Mouse (Mus musculus) liver, postnatal 0 days (tissue): ENCODE measurements at regions not wholly inside any gene's neighbourhood (a gene's known extent, or its start where the extent isn't known, plus 50 kb on each side); places are given as distances from the start of the nearest gene placed in this dataset.

Source experiments
- ATAC-seq: fragments of 200-750 bp; cut with Nextera tagmentation; 2 replicates; pipeline ENCODE4 v1.8.0; 2017; ENCODE audit warnings: mild to moderate bottlenecking, moderate library complexity
- DNase-seq: peaks from one replicate; pipeline ENCODE4 v3.0.0-alpha.2; 2016
- H3K27ac ChIP-seq: fragments of 300-500 bp; sonication (generic); 2 replicates; pipeline ENCODE4 v1.5.1; 2014; ENCODE audit warnings: antibody characterized with exemption, moderate library complexity, mild to moderate bottlenecking, low read depth
- H3K27me3 ChIP-seq: fragments of 300-500 bp; sonication (generic); 2 replicates; pipeline ENCODE4 v1.6.1; 2014; ENCODE audit warnings: low read length, control low read depth, mixed read lengths; ENCODE audit not compliant: insufficient read depth
- H3K36me3 ChIP-seq: fragments of 300-500 bp; sonication (generic); replicated peaks from 2 replicates; pipeline ENCODE4 v1.6.1; 2014; ENCODE audit warnings: mild to moderate bottlenecking, control low read depth, low read length, moderate library complexity, mixed read lengths; ENCODE audit not compliant: insufficient read depth
- H3K4me1 ChIP-seq: fragments of 300-500 bp; sonication (generic); 2 replicates; pipeline ENCODE4 v1.6.1; 2014; ENCODE audit warnings: antibody characterized with exemption, mild to moderate bottlenecking, control low read depth; ENCODE audit not compliant: insufficient read depth
- H3K4me2 ChIP-seq: fragments of 300-500 bp; sonication (generic); 2 replicates; pipeline ENCODE4 v1.6.1; 2014; ENCODE audit warnings: low read depth, mild to moderate bottlenecking, low read length, moderate library complexity, mixed read lengths
- H3K4me3 ChIP-seq: fragments of 300-500 bp; sonication (generic); 2 replicates; pipeline ENCODE4 v1.5.1; 2014; ENCODE audit warnings: low read depth, low read length
- H3K9ac ChIP-seq: fragments of 300-500 bp; sonication (generic); replicated peaks from 2 replicates; pipeline ENCODE4 v1.6.1; 2014; ENCODE audit warnings: mild to moderate bottlenecking, moderate library complexity
- H3K9me3 ChIP-seq: fragments of 300-500 bp; sonication (generic); 2 replicates; pipeline ENCODE4 v1.6.1; 2016; ENCODE audit warnings: mild to moderate bottlenecking, control low read depth, low read length, mixed read lengths
- CTCF ChIP-seq: sonication (generic); IDR thresholded peaks from 2 replicates; pipeline ENCODE4 v1.5.1; 2016; ENCODE audit warnings: antibody characterized with exemption, low read depth
- EP300 ChIP-seq: IDR thresholded peaks from 2 replicates; pipeline ENCODE4 v1.6.1; 2016; ENCODE audit warnings: antibody characterized with exemption, low read depth, mild to moderate bottlenecking
- WGBS: fragments of 180-500 bp; shearing (Covaris S2); extraction: QIAGEN DNeasy Blood & Tissue Kit; methylation state at CpG from one replicate; pipeline ENCODE4 v1.1.7; 2014; ENCODE audit not compliant: insufficient replicate concordance; 5-methylcytosine and 5-hydroxymethylcytosine counted together

DNA sequence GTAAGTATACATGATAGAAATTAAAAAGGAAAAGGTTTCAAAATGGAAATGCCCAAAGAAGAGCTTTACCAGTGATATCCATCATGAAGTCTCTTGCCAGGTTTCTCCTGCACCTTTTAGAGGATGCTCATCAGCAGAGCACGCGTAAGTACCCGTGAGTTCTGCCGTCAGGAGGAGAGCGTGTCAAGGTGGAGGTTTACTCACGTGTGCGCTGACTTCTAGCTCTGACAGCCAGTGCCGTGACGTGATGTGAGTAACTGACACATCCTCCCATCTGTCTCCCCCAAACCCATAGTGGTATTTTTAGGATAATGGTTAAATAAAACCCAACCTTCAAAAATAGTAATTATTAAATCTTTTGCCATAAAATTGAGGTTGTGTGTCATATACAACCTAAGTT is 55.3 kb downstream of the Adra2a start:
- ATAC-seq (no peak), DNase-seq (no peak)
- no peak overlapping the region for H3K9ac ChIP-seq
- no peak overlapping the region for H3K4me2 ChIP-seq
- H3K4me3 ChIP-seq, result no peak overlapping the region
- H3K36me3 ChIP-seq, result no peaks in the 10 kb centered on the region
- no peak overlapping the region for H3K27ac ChIP-seq
- no peaks in the 10 kb centered on the region for H3K9me3 ChIP-seq
- no peaks in the 10 kb centered on the region for H3K4me1 ChIP-seq
- H3K27me3 ChIP-seq, result no peaks in the 10 kb centered on the region
- TF ChIP-seq EP300, result no peak
- 88% methylated on average over 9 of the region's 9 CpGs for whole genome bisulfite sequencing

DNA sequence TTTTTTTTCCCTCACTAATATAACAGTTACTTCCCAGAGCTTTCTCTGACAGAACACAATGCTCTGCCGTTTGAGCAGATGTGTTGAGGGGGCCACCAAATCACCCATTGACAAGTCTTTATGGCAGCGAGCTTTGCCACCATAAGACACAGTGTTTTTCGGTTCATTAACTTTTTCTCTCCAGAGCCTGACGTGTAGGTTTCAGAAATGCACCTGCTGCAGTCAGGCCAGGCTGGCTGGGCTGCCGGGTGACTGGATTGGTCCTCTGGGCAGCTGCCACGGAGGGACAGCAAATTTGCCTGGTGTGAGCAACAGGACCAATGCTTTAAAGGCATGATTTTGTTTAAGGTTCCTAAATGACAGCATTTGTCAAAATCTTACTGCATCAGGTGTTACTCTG is 55.8 kb downstream of the Adra2a start:
- TF ChIP-seq EP300, result no peak
- TF ChIP-seq CTCF, result no peak
- WGBS, result 64% methylated on average over 6 of the region's 6 CpGs
- DNase-seq, result no peak

DNA sequence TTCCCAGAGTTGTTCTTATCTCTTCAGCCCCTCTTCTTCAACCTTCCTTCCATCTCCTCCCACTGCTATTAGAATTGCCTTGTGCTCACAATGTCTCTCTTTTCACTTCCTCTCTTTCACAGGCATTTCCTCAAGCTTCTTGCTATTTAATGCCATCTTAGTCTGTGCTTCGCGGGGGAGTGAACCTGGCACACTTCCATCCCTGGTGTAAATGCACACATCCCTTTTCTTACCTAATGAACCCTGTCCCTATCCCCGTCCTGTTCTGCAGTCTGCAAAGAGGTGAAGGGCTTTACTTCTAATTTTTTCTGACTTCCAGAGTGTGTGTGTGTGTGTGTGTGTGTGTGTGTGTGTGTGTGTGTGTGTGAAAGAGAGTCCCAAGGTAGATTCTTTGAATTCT is 62.6 kb downstream of the Adra2a start:
- no peak for ATAC-seq

More for the DNA sequence above, 55.8 kb downstream of the Adra2a start:
- H3K27ac ChIP-seq, result no peak overlapping the region
- no peaks in the 10 kb centered on the region for H3K4me1 ChIP-seq
- H3K27me3 ChIP-seq, result no peaks in the 10 kb centered on the region
- H3K9ac ChIP-seq, result no peak overlapping the region
- H3K4me3 ChIP-seq, result no peak overlapping the region
- no peaks in the 10 kb centered on the region for H3K36me3 ChIP-seq
- no peak for ATAC-seq
- H3K9me3 ChIP-seq, result no peaks in the 10 kb centered on the region
- no peak overlapping the region for H3K4me2 ChIP-seq

GRCm38 (mm10) chr19:54107103-54107821 is 63.3 kb downstream of the Adra2a start:
- 0 out of 2 replicates have a peak, but pooled peaks have one; percentile 29 for ATAC-seq
- no peaks in the 10 kb centered on the region for H3K27me3 ChIP-seq
- whole genome bisulfite sequencing, result 55% methylated on average over 13 of the region's 13 CpGs

More for the DNA sequence above, 62.6 kb downstream of the Adra2a start:
- Histone ChIP-seq H3K4me3 (no peak overlapping the region), H3K27ac (no peak overlapping the region), H3K4me1 (no peaks in the 10 kb centered on the region), H3K9me3 (no peaks in the 10 kb centered on the region), H3K9ac (no peak overlapping the region), H3K4me2 (no peak overlapping the region), H3K36me3 (no peaks in the 10 kb centered on the region), H3K27me3 (no peaks in the 10 kb centered on the region)
- 35% methylated on average over 3 of the region's 3 CpGs for WGBS
- TF ChIP-seq CTCF, result no peak
- TF ChIP-seq EP300, result no peak
- DNase-seq, result no peak

GRCm38 (mm10) chr19:54110080-54110479 is 66.1 kb downstream of the Adra2a start:
- Histone ChIP-seq H3K9ac (no peak overlapping the region), H3K27me3 (peaks cover 6% of the 10 kb centered on the region; the same call in 1 of the 2 replicates), H3K4me3 (no peak overlapping the region), H3K4me1 (peaks cover 2% of the 10 kb centered on the region), H3K4me2 (no peak overlapping the region), H3K27ac (no peak overlapping the region), H3K36me3 (no peaks in the 10 kb centered on the region), H3K9me3 (no peaks in the 10 kb centered on the region)
- TF ChIP-seq EP300, result no peak
- no peak for TF ChIP-seq CTCF
- ATAC-seq, result no peak
- no peak for DNase-seq
- 80% methylated on average over 6 of the region's 6 CpGs for WGBS

More at GRCm38 (mm10) chr19:54107103-54107821, 63.3 kb downstream of the Adra2a start:
- no peak overlapping the region for H3K4me2 ChIP-seq
- peak; percentile 55 for DNase-seq
- H3K4me1 ChIP-seq, result no peaks in the 10 kb centered on the region
- no peak overlapping the region for H3K4me3 ChIP-seq
- no peaks in the 10 kb centered on the region for H3K9me3 ChIP-seq
- no peak overlapping the region for H3K9ac ChIP-seq
- H3K36me3 ChIP-seq, result no peaks in the 10 kb centered on the region
- no peak overlapping the region for H3K27ac ChIP-seq
- TF ChIP-seq EP300 (no peak), CTCF (no peak)

DNA sequence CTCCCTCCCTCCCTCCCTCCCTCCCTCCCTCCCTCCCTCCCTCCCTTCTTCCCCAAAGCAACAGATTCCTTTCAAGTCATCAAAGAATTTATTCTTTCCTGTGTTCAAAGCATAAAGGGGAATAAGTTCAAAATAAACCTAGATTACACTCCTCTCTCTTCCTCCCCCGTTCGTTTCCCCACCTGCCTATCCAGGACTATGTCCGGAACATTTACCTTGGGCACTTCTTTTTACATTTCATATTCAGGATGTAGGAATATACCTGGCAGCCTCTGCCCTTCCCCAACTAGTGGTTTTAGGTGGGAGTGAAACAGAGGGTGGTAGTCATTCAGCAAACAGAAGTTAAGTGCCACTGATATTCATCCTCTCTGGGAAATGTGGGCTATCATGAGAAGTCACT is 68.7 kb downstream of the Adra2a start:
- H3K4me3 ChIP-seq, result no peak overlapping the region
- no peak for DNase-seq
- no peaks in the 10 kb centered on the region for H3K9me3 ChIP-seq
- H3K4me1 ChIP-seq, result peaks cover 5% of the 10 kb centered on the region
- H3K27me3 ChIP-seq, result peaks cover 14% of the 10 kb centered on the region; the same call in 1 of the 2 replicates
- no peak for ATAC-seq
- H3K27ac ChIP-seq, result no peak overlapping the region
- TF ChIP-seq CTCF (no peak), EP300 (no peak)
- no peak overlapping the region for H3K4me2 ChIP-seq
- no peak overlapping the region for H3K9ac ChIP-seq
- WGBS, result 58% methylated on average over 3 of the region's 3 CpGs
- H3K36me3 ChIP-seq, result no peaks in the 10 kb centered on the region

- no peaks in the 10 kb centered on the region for H3K36me3 ChIP-seq
- no peak overlapping the region for H3K27ac ChIP-seq
- DNase-seq (no peak), ATAC-seq (no peak)
- no peak overlapping the region for H3K4me2 ChIP-seq
- no peak overlapping the region for H3K4me3 ChIP-seq
- H3K4me1 ChIP-seq, result peaks cover 5% of the 10 kb centered on the region
- no peak overlapping the region for H3K9ac ChIP-seq
- H3K9me3 ChIP-seq, result no peaks in the 10 kb centered on the region
- peaks cover 14% of the 10 kb centered on the region; the same call in 1 of the 2 replicates for H3K27me3 ChIP-seq
- 61% methylated on average over 6 of the region's 6 CpGs for WGBS
- TF ChIP-seq CTCF (no peak), EP300 (no peak)
Measured at GRCm38 (mm10) chr19:54113421-54113820, 69.5 kb downstream of the Adra2a start.
